Mouse (Mus musculus) adrenal gland, adult 2 months (tissue): ENCODE measurements around the gene Hacd3. TPM values are rescaled to one million over a fixed set of nuclear protein-coding genes. Genes with fewer than 3 reads are reported as not detected.
"Not testable (repeated sequence)": the region's sequence is repeated elsewhere in the genome, so short reads cannot be mapped to it uniquely, and the experiment has no call there.

Source experiments
- DNase-seq: peaks from one replicate; pipeline ENCODE4 v3.0.0; 2021
- polyA plus RNA-seq: library from polyadenylated mRNA; depleted of rRNA; stranded (reverse); fragments of >200 nt; gene quantifications from 2 replicates; pipeline ENCODE4 v1.2.3, GENCODE M21; 2012
- total RNA-seq, 2 experiments: library from RNA; stranded (reverse); gene quantifications; 2 replicates each; pipeline ENCODE4 v1.2.3; 2021

Hacd3 gene
- total and polyA plus RNA-seq, 3 experiments: 177 to 306 (median 255) TPM

DNA sequence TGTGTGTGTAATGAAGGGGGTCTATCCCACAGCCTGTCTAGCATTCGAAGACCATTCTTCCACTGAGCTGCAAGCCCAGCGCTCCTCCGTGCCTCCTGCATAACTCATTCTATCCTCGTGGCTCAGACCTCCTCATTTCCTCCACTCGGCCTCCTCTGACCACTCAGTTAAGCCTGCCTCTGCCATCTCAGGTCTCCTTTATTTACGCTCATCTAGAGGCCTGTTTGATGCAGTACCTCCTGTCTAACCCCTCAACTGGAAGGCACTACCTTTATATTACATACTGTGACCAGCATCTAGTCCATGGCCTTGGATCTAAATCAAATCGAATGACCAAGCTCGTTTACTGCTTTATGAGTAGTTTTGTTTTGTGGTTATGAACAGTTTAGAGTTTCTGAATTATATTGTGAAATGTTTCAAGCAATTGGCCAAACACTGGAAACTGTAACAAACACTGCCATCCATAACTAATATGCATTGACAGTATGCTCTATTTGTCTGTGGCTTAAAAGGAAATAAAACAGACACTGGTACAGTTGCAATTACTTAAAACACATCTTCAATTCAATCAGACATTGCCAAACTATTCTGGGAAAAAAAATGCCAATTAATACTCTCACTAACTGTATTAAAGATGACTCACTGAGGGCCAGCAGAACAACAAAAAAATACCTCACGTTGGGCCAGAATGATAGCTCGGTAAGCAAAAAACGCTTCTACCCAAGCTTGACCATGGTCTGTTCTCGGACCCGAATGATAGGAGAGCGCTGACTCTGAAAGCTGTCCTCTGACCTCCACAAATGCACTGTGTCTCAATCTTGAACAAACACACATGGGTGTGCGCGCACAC lies 4.3 kb downstream of the Hacd3 start:
- peak; percentile 54 for DNase-seq

DNA sequence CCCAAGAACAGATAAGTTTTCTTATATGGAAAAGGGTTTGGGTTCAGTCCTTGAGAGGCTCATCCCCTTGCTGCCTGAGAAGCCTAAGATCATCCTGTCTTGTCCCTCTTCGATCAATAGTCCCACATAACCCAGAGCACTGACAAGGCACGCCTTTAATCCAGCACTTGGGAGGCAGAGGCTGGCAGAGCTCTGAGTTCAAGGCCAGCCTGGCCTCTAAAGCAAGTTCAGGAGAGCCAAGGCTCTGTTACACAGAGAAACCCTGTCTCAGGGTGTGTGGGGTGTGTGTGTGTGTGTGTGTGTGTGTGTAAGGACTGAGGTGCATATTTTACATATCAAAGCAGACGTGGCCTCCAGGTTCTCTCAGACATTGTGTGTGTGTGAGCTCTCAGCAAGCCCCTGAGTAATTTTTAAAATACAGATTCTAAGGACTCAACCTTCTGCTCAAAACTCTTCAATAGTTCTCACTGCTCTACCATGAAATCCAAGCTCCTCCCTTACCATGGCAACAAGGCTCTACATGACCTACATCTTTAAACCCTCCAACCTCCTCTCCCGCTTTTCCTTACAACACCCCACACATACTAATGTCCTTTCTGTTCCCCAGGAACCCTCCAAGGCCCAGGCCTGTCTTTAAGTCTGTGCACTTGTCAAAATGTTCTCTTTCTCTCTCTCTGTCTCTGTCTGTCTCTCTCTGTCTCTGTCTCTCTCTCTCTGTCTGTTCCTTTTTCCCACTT lies 5.1 kb downstream of the Hacd3 start:
- DNase-seq: peak; percentile 64

DNA sequence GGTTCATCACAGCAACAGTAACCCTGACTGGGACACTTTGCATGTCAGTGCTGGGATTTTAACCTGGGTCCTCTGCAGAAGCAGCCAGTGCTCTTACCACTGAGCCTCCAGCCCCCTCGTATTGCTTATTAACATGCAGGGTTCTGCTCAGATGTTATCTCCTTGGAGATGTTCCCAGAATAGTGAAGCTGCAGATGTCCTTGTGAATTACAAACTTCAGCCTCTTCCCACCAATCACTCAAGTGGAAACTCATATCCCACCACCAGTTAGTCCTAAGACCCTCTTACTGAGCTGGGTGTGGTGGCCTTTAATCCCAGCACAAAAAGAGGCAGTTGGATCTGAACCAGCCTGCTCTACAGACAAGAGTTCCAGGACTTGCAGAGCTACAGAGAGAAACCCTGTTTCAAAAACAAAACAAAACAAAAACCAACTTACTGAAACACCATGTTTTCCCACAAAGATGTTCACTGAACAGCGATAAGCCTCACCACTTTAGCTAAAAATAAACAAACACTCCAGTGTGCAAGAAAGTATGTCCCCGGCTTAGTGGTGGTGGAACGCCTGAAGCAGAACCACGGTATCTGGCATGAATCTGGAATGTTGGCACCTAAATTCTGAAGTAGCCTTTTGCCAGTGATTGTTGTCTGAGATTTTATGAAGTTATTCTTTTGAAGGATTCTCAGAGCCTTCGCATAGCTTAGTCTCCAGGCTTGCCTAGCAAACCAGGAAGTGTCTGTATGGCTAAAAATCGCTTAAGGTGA lies 5.9 kb downstream of the Hacd3 start:
- DNase-seq: peak; percentile 33

DNA sequence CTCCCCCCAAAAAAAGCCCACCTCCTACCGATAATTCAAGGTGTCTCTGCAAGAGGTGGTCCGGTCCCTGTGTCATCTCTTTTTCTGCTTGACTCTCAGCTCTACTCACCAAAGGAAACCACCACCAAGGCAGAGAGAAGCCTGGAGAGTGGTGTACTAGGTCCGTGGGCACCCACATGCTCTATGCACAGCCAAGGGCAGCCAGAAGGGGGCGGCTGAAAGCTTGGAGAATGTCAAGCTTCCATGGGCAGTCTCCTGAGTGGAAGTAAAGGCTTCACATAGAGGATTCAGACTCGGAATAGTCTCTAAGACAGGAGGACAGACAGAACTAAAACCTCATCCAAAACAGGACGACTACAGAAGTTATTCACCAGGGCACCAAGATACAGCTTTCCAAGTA lies 10.2 kb downstream of the Hacd3 start:
- peak; percentile 77 for DNase-seq

DNA sequence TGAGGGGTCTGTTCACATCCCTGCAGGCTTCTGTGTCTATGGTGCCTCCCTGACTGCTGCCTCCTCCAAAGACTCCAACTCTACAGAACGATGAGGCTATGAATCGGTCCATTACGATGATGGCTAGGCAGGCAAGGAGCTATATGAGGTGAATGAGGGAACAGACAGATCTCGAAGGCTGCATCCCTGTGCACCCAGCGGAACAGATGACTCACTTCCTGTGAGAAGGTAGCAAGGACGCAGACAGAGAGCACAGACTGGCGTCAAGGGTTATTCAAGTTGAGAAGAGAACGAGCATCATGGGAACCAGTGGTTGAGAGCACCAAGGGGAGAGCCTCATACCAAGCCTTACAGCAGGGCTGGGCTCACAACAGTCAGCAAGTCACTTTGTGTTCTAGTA lies 10.9 kb downstream of the Hacd3 start:
- DNase-seq: peak; percentile 78

DNA sequence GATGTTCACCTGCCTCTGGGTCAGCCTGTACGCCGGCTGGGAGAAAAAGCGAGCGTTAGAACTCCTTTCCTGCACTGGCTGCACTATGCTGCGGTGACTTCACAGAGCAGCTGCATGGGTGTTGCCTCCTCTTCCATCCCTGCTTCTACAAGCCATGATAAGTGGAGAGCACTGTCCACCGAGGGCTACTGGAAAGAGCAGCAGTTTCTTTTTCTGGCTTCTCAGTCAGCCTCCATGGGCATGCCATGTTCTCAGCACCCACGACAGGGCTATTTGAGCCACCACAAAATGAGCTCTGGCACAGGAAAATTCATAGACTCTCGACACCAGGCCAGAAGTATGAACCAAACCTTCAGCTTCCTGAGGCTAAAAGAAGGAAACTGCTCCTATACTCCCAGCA lies 15.8 kb downstream of the Hacd3 start:
- DNase-seq: no peak

DNA sequence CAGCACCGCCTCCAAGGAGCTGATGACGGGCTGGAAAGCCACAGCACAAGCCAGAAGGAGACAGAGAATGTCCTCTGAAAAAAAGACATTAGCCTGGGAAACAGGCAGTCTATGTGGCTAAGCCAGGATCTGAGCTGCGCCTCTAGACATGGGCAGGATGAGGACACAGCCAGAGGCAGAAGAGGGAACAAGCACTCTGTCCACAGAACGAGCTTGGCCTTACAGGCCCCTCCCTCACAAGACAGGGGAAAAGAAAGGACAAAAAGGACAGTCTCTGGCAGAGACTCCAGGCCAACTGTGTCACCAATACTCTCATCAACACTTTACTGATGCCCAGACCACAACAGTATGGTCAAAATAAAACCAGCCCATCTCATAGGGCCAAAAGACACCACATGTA lies 20.0 kb downstream of the Hacd3 start:
- DNase-seq: no peak

DNA sequence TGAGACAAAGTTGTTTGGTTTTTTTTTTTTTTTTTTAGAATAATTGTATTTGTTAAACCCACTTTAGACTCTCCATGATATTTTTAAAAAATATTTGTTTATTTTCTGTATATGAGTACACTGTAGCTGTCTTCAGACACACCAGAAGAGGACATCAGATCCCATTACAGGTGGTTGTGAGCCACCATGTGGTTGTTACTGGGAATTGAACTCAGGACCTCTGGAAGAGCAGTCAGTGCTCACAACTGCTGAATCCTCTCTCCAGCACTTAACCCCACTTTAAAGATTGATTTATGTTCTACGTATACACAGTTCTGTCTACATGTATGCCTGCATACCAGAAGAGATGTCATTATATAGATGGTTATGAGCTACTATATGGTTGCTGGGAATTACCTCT lies 26.0 kb downstream of the Hacd3 start:
- DNase-seq: not testable (repeated sequence)

DNA sequence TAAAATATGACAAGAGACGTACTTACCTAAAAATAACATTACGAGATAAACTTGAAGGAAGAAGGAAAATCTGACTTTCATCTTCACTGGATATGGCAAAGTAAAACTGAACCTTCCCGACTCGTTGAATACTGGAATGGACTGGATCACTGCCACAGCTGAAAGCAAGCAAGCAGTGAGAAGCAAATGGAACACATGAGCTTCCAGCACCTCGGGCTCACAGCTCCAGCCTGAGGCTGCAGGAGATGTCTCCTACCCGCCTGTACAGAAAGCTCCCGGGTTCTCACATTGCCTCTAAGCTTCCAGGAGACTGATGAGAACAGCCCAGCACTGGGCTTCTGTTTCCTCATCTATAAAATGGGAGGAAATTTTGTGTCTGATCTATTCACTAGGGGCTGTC lies 31.2 kb downstream of the Hacd3 start:
- DNase-seq: no peak

DNA sequence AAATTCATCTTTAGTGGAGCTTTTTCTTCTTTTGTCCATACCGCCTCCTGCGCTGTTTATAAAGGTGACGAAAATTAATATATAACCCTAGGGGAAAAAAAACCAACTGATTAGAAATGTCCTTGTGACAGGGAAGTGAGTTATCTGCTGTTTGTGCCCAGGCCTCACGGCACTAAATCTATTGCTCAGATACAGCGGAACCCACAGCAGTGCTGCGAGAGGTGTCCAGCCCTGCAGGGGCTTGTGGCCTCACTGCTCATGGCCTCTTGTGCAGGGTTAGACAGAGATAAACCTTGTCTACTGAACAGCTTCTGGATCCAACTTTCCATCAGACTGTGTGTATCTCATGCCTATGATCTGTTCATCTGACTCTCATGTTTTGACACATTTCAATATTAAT lies 33.0 kb downstream of the Hacd3 start:
- DNase-seq: no peak

DNA sequence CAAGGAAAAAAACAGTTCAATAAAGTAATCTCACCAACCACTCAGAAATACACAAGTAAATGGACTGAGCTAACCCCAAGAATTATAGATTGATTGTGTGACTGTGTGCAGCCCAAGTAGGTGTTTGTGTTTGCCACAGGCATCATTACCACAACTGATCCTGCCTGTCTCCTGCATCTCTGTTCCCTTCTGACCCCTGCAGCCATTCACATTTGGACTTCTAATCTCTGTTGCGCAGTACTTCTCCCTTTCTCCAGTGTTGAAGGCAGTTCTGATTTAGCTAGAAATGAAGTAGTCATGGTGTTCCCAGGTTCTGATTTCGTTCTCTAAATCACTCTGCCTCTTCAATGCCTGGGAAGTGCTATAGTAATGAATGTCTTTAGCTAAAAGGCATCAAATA lies 33.8 kb downstream of the Hacd3 start:
- no peak for DNase-seq

DNA sequence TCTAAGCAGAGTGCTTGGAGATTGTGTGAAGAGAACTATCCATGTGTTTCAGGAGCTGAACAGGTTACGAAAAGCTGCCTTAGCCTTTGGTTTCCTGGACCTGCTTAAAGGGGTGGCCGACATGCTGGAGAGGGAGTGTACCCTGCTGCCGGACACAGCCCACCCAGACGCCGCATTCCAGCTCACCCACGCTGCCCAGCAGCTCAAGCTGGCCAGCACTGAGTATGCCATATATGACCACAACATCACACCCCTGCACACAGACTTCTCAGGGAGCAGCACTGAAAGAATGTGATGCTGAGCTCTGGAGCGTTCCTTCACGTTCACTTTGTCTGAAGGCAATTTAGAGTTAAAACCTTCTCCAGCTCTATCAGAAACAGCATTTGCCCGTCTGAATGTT lies 35.7 kb downstream of the Hacd3 start:
- no peak for DNase-seq

DNA sequence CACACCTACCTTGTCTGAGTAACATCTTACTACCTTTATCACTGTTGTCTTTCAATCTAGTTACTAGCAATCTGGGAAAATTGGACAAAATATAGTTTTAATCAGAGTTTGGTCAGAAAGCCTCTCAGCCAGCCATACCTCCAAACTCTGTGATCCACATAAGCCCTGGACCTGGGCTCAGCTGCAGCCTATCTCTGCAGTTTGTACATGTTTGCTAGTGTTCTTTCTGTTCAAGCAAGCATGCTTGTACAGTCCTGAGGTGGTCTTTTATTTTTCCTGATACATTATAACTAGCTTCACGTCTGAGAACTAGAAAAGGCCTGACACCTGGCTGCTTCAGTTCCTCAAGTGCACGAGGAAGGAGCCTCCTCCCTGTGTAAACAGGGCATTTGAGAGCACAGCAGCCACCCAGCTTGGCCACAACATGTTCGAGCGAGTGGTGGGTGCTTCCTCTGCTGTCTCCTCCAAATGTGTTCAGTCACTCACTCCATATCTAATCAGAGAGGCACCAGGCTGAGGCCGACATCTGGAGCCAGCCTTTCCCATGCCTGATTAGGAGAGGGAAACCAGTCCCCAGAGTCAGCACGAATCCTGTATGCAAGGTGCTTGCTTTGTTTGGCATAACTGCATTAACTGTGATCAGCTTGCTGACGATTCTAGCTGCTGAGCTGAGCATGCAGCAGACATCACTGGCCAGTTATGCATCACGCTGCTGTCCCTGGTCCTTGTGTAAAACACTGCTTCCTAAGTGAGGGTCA lies 36.3 kb downstream of the Hacd3 start:
- DNase-seq: no peak

DNA sequence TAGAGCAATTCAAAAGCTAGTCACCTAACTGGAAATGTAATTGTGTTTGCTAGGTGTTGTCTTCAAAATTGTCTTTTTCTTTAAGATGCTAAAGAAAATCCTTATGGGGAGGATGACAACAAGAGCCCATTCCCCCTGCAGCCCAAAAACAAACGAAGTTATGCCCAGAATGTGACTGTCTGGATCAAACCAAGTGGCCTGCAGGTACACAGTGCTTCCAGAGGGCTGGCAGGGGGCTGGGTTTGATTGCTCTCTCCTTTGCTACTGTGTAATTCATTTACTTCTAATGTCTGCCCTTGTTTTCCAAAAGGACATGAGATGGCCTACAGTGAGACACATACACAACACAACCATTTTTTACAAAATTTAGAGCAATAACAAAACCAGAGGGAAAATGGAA lies 39.6 kb downstream of the Hacd3 start:
- DNase-seq: no peak

DNA sequence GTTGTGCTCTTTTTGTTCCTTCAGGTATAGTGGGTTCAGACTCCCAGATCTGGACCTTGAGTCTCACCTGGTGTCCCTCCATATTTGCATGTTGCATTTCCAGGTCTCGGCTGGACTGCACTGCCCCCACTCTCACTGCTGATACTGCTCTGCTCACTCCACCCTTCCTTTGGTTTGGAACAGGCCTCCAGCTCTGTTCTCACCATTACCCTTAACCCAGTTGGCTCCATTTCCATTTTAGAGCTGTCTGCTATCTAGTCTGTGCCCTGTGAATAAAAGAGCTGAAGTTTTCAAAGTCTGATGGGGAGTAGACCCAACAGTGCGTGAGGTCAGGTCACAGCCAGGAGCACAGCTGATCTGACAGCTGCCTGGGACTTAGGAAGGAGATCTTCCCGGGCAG lies 40.9 kb downstream of the Hacd3 start:
- no peak for DNase-seq

DNA sequence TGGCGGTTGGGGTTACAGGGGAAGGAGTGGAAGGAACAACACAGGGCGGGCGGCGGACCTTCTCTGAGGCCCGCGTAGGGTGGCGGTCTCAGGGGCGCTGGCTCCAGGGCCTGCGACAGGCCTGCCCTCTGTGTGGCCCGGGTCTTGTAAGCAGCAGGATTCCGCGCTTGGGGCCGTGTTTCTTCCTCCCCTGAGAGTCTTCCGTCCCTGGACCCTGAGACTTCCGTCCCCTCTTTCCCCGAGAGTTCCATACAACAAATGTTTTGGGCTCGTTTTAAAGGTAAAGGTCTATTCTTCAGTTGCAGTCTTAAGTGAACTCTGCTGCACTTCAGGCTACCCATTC lies 60.5 kb downstream of the Hacd3 start:
- no peak for DNase-seq

DNA sequence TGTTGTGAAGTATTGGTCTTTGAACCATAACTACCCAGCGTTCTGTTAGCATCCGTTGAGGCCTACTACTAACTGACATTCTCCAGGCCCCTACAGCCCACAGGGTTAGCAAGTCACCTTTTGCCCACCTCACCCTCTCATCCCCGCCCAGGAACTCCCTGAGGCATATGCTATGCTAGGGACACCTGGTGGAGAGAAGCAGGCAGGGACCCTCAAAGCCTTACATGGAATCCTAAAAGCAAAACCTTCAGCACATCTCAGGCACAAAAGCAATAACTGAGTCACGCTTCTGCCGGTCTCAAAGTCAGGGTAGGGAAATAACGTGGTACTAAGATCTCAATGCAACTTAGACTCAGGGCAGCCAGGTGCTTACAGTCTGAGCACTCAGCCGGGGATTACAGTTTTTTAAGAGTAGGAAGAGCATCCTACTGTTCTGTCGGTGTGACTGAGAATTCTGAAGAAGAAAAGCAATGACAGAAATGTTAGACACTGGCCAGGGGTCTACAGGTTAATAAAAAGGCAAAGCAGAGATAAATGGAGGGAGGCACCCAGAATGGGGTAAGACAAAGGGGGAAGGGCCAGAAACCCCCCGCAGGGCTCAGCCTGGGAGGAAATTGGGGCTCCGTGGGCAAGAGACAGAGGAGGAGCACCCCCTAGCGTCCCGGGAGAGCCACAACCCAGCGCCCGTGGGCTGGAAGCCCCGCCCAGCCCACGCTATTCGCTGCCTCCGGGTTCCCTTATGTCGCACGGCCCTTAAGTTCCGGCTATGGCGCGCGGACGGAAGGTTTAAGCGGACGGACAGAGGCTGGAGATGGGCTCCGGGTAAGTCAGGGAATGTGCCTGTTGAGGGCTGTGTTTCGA lies 61.1 kb downstream of the Hacd3 start, which contains the start of gene Ints14:
Gene Ints14 (plus strand): TSS at position 789 of the 861 bp plus-strand sequence.
- DNase-seq: peak; percentile 96

DNA sequence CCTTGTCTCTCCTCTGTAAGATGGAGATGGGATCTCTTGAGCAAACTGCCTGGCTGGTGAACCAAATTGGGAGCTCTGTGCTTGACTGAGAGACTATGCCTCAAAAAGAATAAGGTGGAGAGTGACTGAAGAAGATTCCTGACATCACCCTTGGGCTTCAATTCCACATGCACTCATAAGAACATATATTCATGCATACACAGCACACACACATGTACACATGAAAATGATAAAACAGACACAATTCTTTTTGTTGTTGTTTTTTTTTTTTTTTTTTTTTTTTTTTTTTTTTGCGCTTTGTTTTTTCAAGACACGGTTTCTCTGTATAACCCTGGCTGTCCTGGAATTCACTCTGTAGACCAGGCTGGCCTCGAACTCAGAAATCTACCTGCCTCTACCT lies 64.2 kb downstream of the Hacd3 start:
- DNase-seq: no peak

DNA sequence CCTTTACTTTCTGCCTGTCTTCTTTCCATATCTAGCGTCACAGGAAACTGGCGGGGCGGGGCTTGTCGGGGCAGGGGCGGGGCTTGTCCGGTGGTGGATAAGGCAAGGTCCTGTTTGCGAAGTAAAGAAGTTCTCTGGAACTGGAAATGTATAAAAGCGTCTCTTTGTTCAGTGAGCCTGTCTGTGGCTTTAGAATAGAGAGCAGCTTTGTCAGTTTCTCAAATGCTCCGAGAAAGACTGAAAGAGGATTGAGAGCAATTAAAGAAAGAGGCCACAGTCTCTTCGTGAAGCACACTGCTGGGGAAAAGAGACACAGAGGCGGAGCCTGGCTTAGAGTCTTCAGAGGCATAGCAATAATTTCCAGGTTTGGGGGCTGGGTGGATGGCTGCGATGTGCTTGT lies 65.2 kb downstream of the Hacd3 start:
- DNase-seq: peak; percentile 38

DNA sequence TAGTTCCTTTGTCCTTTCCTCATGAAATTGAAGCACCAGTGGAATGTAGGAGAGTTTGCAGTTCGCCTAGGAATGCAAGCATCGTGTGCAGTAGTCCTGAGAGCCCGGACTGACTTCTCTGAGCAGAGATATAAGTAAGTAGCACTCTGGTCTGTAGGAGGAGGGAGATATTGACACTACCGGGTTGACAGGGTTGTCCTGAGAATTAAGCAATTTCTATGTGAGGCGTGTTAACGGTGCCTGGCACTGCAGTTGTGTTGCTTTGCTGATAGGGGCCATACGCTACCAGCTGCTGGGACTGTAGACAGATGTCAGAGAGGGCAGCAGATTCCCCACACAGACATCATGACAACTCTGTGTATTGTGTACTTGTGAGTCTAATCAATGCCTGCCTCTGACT lies 68.3 kb downstream of the Hacd3 start:
- no peak for DNase-seq

DNA sequence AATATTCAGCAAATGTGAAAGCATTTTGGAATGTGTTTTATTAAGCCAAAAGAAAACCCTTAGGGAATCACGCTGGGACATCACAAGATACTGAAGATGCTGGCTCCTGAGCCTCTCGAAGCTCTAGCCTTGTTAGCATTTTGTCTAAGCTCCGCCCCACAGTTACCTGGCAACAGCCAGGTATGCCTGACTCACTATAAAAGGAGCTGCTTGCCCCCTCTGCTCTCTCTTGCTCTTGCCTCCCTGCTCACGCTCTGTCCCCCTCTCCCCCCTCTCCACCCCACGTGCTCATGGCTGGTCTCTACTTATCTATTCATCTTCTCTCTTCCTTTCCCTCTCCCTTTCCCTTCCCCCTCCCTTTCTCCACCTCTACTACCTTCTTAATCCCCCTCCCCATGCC lies 69.4 kb downstream of the Hacd3 start:
- no peak for DNase-seq
